Mouse (Mus musculus) thymus, postnatal 4 days (tissue): ENCODE data around the gene Slc35d3.

ENCODE experiments used
- DNase-seq: peaks from one replicate; pipeline ENCODE4 v3.0.0; 2021

Slc35d3 gene

DNA sequence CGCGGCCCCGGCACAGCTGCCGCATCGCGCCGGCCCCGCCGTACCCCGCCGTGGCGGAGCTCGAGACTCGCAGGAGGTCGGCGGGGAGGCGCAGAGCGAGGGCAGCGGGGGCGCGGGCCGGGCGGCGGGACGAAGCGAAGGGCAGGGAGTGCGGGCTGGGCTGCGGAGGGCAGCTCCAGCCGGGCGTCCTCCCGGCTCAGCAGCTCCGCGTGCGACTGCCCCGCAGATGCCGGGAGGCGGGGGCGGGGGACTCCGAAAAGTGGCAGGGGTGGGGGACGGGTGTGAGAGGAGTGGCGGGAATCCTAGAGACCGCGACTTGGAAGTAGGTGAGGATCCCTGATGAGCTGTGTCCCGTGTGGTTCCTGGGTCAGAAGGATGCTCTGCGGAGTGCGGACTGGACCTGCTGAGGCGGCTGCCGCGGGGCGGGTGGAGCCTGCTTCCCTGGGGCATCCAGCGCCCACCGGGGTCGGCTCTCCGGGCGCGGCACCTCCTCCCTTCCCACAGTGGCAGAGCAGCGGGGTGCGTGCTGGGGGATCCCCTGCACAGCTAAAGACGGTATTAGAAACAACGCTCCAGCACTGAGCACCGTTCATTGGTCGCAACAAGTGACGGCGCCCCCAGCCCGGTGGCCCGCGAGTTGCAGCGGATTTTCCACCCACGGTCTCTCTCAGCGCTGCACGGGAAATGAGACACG lies at the start of gene Slc35d3:
TSS of gene Slc35d3 (minus strand) at position 462 of the 694 bp plus-strand sequence.
- DNase-seq: peak; percentile 82

DNA sequence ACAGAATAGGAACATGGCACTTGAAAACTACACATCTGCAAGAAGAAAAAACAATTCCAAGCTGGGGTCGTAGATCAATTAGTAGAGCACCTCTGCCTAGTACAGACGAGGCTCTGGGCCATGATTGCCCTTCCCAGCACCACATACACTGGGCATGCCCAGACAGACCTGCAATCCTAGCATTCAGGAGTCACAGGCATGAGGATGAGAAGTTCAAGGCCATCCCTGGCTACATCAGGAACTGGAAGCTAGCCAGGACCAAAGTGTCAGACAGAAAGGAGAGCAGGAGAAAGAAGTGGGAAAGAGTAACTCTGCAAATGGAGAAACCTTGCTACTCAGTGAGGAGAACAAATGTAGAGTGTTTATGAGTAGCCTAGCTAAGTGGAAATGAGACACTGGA lies 48.9 kb upstream of the Slc35d3 start:
- no peak for DNase-seq

DNA sequence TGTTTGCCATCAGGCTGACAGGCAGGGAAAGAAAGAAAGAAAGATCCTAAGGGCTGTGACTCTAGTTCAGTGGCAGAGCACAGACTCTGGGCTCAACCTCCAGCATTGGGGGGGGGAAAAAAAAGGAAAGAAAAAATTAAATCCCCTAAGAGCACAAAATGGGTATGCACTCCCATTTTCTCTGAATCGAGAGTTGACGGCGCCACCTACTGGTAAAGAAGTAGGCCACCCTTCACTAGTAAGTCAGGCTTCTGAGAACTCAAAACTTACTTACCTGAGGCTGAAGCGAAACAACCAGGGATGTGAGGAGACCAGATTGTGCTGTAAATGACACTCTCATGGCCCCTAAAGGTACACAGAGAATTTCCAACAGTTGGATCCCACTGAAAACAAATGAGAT lies 42.7 kb upstream of the Slc35d3 start:
- peak; percentile 66 for DNase-seq

DNA sequence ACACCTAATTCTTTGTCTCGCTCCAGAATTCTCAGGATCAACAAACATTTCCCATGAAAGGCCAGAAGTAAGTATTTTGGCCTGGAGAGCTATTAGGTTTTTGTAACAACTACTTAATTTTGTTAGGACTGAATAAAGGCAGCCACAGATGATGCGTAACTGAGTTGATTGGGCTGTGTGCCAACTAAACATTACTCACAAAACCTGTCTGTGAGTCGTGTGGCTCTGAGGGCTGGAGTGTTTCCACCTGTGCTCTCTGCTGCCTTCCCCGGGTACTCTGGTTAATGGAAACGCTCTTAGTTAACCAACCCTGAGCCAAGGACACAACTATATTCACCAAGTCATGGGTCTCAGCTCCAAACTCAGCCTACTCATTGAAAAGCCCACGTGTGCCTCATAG lies 41.9 kb upstream of the Slc35d3 start:
- DNase-seq: no peak

GRCm38 (mm10) chr10:19891686-19892085 lies 40.4 kb upstream of the Slc35d3 start:
- DNase-seq: no peak

DNA sequence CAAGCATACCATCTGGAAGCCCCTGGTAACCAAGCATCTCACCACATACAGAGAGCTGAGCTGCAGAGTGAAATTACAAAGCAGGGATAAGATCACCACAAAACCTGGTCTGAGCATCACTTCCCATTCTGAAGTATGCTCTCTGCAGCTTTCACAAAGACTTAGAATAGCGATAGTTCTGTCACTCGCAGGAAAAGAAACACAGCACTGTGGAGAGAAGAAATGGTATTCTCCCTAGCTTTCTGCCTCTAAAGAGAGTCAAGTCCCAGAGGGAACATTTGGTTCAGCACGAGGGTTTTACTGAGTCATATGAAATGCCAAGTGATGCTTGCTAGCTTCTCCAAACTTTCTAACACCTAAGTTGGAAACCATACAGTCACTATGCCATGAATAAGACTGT lies 38.6 kb upstream of the Slc35d3 start:
- DNase-seq: no peak

DNA sequence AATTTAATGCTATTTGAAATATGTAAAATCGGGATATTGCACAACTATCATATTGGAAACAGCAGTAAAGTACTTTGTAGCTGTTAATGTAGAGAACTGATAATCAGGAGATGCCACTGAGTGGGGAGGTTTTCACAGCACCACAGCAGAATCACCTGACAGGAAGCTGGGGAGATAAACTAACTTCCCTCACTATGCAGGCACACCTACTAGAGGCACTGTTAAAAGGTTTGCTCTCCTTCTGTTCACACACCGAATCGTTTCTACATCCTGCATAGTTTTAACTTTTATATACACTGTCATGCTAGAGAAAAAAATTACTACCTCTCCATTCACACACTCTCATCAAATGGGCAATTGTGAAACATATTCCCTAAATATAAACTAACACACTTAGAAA lies 35.0 kb upstream of the Slc35d3 start:
- DNase-seq: no peak

GRCm38 (mm10) chr10:19884409-19884808 lies 33.1 kb upstream of the Slc35d3 start:
- DNase-seq: no peak

DNA sequence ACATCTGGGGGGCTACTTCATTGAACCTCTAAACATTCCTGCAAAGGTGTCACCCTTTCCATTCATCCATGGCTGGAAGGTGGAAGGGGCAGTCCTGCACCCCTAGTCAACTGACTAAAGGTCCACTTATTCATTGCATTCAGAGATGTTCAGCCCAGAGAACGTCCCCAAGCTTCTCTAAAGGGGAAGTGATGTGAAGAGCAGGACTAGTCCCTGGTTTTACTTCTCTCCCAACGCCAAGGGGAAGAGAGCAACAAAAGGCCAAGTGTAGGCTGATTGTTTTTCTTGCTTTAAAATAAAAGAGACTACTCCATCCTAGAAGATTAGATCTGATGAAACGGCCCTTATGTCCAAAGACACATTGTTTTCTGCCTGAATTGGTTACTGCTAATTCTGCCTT lies 29.2 kb upstream of the Slc35d3 start:
- DNase-seq: no peak

DNA sequence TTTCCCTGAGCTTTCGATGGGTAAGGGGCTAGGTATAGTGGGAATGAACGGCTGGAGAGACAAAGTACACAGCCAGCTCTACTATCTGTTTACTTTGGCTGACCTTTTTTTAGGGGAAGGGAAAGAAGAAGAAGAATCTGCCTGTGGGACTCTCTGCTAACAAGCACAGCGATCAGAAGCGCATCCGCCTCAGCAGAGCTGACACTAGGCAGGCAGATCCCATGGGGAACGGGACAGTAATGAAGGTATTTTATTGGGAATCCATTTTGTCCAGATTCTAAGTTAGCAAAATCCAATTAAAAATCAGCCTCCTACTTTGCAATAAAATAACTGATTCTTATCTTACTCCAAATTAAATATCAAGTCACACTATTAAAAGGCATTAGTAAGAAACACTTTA lies 27.9 kb upstream of the Slc35d3 start:
- DNase-seq: no peak

GRCm38 (mm10) chr10:19877679-19878078 lies 26.4 kb upstream of the Slc35d3 start:
- DNase-seq: no peak

DNA sequence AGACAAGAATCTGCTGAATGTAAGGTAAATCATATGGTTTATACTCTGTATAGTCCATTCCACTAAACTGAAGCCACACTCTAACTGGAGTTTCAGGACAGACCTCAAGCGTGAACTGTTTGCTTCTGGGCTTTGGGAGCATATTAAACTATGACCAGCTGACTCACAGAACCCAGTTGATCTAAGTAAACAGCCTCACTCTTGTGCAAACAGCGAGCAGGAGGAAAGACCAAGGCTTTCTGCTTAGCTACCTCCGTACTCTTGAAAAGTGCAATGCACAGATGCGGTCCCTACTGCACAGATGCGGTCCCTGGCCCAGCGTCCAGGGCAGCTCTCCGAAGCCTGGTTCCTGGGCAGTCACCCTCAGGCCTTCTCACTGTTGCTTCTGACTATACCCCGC lies 26.0 kb upstream of the Slc35d3 start:
- no peak for DNase-seq

DNA sequence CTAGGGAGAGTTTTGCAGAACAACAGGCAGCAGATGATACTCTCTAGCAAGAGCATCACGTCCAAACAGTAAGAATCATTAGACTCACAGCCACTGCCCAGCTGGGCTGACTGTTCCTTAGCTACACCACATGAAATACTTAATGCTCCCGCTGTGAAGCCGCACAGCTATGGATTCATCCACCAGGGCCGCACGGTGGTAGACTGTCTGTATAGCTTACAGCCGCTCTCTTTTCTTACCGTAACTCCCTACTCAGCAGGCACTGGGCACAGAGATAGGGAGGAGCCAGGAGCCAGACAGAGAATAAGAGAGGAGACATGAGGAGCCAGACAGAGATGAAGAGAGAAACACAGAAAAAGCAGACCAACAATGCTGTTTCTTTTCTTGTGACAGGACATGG lies 25.4 kb upstream of the Slc35d3 start:
- DNase-seq: no peak

DNA sequence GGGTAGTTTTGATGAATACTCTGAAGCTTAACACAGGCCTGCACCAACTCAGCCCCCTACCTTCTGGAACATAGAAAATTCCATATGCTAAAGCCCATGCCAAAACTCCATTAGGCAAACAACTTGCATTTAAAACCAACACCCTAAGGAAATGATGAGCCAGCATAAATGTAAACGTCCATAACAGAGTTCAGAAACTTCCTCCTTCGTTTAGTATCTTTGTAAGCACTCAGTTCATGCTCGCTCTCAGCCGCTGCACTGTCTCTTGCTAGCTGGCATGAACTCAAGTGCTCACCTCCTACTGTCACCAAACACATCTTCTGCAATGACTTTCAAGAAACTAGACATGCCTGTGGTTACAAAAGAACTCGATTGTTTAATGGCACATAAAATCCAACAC lies 24.1 kb upstream of the Slc35d3 start:
- DNase-seq: no peak

DNA sequence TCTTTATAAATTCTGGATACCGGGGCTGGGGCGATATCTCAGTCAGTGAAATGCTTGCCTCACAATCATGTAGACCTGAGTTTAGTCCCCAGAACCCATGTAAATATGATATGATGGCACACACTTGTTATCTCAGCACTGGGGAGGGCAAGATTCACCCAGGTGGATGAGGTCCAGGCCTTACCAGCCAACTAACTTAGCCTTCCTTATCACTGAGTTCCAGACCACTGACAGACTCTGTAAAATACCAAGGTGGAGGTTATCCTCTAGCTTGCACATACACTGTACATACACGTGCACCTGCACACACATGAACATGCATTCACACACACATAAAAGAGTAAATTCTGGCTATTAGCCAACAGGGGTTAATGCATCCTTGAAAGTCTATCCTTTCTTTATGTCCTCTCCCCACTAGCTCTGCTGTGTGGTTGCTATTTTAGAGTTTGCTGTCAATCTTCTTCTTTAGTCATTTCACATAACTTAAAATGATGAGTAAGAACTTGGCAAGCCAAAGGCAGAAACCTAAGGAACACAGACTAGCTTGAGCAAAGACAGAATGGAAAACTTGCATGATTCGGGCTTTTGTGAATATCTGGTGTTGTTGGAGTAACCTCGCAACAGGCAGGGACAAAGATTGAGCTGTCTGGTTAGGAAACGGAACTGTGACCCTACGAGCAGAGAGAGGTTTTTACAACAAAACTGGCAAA lies 4.5 kb upstream of the Slc35d3 start:
- DNase-seq: no peak

- DNase-seq: no peak
These were observed 2.4 kb upstream of the Slc35d3 start for GRCm38 (mm10) chr10:19853609-19854008.

GRCm38 (mm10) chr10:19852776-19853175 lies 1.5 kb upstream of the Slc35d3 start:
- DNase-seq: no peak

GRCm38 (mm10) chr10:19850544-19850997 lies 688 bp downstream of the Slc35d3 start:
- peak; percentile 64 for DNase-seq

- DNase-seq: peak; percentile 46
These were observed 1.4 kb downstream of the Slc35d3 start for GRCm38 (mm10) chr10:19849771-19850365.

GRCm38 (mm10) chr10:19848928-19849770 lies 2.1 kb downstream of the Slc35d3 start:
- peak; percentile 50 for DNase-seq

- DNase-seq: no peak
These were observed 11.4 kb downstream of the Slc35d3 start for GRCm38 (mm10) chr10:19839836-19840235.

DNA sequence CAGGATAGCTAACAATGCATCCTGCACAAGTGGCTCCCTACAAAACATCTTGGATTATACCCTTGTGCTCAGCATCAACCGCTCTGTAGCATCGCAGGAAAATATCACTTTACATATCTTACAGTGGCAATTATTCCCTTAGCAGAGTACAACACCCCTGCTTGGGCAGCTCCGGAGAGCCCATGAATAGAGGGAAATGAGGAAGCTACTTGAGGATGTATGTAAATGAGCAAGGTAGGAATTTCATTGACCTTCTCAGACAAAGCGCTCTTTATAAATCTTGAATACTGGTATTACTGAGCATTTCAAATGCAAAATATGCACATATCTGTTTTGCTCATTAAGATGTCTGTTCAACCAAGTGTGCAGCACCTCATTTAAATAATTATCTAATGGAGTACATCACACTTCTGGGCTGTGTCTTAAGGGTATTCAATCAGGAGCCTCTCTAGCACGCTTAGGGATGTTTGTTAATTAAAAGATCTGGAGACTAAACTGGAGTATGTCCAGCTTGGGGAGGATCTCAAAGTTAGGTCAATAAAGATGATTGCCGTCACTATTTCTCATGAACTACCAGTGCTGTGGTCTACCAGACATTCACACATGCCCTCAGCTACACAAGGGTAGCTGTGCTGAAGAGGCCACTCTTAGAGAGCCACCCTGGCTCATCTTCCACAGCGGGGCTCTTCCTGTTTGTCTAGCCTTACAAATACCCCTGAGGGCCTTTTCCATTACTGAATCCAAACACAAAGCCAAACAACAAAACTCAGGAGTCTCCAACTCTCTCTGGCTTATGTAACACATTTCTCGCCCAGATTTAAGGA lies 15.2 kb downstream of the Slc35d3 start:
- DNase-seq: no peak
